ENCODE assay signal across 21 mouse cellular contexts in the genomic region with DNA sequence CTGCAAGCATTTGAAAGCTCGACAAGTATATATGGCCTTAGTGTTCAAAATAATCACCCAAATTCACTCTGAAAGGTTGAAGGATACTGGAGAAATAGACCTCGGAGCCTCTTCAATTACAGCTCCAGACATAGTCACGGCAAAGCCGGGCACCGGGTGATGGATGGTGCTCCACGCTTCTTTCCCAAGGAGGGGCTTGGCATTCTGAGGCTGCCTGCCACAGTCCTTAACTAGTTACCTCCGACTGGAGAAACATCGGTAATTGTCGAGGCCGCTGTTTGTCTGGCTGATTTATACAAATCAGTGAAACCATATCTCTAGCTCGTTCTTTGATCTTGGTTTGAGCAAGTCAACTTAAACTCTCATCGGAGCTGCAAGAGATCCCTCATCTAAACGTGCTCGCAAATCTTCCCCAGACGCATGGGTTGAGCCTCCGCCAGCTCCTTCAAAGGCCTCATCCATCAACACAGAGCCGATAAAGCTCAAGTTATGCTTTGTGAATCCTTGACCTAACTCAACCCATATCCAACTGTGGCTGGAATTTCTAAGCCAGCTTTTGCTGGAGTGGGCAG.
"Had no signal": no experiment of that assay in that cellular context is flagged by ENCODE, and none has a peak within 500 bp of the region (broad histone marks: within the 10 kb centered on the region; RNA-seq: fewer than 3 reads in every experiment).

No protein-coding gene starts in this region.

- H3K4me3 ChIP-seq: layer of hippocampus, adult 2 months; limb, embryonic 12.5 days; limb, embryonic 15.5 days; midbrain, embryonic 12.5 days; midbrain, embryonic 15.5 days; neural tube, embryonic 12.5 days; neural tube, embryonic 15.5 days had no signal

- DNase-seq: kidney, adult 8-10 months; kidney, postnatal 25 days; layer of hippocampus, adult 9-11 months; left cerebral cortex, postnatal 4 days; liver, postnatal 0 days; lung, embryonic 14.5 days; right cerebral cortex, adult 18-20 months; right cerebral cortex, postnatal 14 days; right cerebral cortex, postnatal 4 days; thymus, adult 18-20 months; thymus, postnatal 36 days had no signal

- H3K27me3 ChIP-seq: limb, embryonic 12.5 days; limb, embryonic 15.5 days; midbrain, embryonic 12.5 days; midbrain, embryonic 15.5 days; neural tube, embryonic 12.5 days; neural tube, embryonic 15.5 days had no signal

- H3K4me1 ChIP-seq: limb, embryonic 12.5 days; limb, embryonic 15.5 days; midbrain, embryonic 12.5 days; midbrain, embryonic 15.5 days; neural tube, embryonic 12.5 days; neural tube, embryonic 15.5 days had no signal

- H3K27ac ChIP-seq: layer of hippocampus, adult 2 months; limb, embryonic 12.5 days; limb, embryonic 15.5 days; liver, embryonic 14.5 days; macrophage; midbrain, embryonic 12.5 days; midbrain, embryonic 15.5 days; neural tube, embryonic 12.5 days; neural tube, embryonic 15.5 days; stomach, postnatal 0 days had no signal
